Mouse (Mus musculus) cerebellum, adult 8-10 months (tissue): Measurements from ENCODE around the gene Glra1.
"Not testable (repeated sequence)": the region's sequence is repeated elsewhere in the genome, so short reads cannot be mapped to it uniquely, and the experiment has no call there.

Source experiments
- DNase-seq: peaks from one replicate; pipeline ENCODE4 v3.0.0; 2022

Gene Glra1

DNA sequence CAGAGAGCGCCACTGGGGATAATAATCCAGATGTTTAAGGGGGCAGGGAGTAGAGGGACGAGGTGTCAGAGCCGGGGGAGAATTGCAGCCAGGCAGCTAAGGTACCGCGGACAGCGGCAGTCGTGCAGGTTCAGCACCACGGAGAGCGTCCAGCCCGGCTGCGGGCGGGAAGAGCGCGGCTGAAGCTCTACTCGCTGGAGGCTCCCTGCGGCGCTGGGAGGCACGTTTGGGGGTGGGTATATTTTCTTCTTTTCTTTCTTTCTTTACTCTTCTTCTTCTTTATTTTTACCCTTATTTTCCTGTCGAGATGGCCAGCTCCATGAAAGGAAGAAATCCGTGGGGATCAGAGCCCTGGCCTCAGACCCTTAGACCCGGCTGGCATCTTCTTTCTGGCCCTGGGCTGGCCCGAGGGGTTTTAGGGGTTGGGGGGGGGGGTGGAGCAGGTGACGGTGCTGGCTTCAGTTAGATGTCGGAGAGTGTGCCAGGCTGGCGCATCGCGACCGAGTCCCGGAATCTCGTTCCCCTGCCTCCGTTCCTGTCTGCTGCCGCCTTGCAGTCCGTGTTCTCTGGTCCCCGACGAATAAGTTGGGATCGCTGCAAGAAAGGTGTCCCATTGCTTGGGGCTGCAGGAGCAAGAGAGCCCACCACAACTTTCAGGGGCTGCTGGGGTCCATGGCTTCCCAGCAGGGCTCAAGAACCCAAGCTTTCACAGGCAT lies at the start of gene Glra1:
TSS of gene Glra1 (minus strand) at position 391 of the 716 bp plus-strand sequence.
- peak; percentile 12 for DNase-seq

DNA sequence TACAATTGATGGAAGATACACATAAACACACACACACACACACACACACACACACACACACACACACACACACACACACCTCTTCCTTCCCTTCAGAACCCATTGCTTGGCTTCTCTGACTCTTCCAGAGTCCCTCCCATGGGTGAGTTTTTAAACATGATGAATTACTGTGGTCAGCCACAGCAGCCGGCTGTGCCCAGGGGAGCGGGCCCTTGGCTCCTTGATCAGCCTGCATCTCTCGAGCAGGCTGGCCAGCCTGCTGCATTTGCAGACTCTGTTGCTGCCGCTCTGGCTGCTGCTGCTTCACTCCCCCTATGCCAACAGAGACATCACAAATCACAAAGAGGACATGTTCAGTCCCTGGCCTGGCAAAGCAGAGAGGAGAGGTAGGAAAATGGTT lies 29.0 kb upstream of the Glra1 start:
- no peak for DNase-seq

DNA sequence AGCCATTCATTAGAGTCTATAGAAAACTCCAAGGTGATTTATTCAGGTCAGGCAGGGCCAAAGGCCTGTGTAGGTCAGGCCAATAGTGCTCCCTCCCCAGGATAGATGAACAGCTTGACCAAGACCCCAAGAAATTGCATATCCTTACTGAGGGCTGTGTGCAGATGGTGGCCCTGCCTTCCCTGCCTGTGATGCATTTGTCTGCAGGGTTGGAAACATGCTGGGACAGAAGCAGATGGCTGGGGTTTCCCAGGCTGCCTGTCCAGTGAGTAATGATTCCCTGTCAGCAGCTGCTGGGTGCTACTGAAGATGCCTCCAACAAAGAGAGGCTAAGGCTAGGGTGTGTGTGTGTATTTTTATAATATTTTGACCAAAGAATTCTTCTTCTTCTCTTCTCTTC lies 25.9 kb upstream of the Glra1 start:
- no peak for DNase-seq

DNA sequence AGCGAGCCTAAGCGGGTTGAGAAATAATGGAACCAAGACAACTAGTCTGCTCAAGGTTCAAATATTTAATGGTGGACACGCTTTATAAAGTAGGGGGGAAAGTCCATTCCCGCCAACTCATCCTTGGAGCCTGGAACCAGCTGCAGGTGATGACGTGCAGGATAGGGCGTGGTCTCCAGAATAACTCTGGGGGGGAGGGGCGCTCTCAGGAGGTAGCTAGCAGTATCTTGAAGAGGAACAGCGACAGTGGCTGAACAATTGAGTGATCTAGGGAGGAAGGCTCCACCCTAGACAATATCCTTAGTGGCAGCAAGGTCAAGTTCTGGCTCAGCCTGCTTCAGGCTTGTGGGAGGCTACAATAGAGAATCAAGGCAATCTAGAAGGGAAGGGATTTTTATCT lies 6.6 kb upstream of the Glra1 start:
- not testable (repeated sequence) for DNase-seq

DNA sequence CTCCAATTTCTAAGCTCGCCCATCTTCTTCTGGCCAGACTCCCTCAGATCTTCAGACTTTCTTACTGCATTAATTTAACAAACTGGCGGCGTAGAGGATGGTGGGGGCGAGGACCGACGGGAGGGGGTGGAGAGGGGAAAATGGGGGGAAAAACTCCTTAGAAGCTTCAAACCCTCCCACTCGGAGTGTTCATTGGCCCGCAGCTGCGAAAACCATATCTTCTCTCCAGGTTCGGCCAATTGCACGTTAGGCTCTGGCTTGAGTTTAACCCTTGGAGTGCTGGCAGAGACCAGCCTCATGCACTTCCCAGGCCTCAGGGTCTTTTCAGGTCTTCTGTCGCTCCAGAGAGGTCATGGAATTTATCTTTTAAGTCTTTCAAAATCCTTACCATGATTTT lies 524 bp upstream of the Glra1 start:
- no peak for DNase-seq

DNA sequence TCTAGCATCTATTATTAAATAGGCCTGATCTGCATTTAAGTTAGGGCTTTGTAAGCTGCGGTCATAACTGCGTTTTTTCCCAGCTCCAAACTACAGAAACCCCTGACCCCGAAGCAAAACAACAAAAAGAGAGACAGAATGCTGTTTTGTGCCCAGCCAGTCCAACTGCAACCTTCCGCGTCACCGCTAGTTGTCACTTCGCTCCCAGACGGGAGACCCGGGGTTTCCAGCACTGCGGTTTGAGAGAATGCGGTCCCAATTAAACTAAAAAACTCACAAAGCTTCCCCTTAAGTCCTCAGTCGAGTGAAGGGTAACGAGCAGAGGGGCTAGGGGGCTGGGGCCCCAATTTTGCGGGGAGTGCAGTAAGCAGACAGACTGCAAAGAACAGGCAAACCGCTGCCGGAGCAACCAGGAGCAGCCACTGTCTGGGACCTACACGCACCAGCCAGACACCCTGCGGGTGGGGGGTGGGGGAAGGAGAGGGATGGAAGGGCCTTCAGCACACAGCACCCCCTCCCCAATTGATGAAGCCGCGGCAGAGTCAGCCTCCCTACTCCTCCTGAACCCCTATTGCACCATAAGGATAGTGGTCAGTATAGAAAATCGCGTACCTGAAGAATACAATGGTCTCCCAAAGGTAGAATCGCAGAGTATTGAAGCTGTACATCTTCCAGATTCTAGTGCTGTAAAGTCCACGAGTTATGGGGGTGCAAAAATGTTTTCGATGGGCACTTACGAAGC lies 761 bp downstream of the Glra1 start:
- DNase-seq, result peak; percentile 24

DNA sequence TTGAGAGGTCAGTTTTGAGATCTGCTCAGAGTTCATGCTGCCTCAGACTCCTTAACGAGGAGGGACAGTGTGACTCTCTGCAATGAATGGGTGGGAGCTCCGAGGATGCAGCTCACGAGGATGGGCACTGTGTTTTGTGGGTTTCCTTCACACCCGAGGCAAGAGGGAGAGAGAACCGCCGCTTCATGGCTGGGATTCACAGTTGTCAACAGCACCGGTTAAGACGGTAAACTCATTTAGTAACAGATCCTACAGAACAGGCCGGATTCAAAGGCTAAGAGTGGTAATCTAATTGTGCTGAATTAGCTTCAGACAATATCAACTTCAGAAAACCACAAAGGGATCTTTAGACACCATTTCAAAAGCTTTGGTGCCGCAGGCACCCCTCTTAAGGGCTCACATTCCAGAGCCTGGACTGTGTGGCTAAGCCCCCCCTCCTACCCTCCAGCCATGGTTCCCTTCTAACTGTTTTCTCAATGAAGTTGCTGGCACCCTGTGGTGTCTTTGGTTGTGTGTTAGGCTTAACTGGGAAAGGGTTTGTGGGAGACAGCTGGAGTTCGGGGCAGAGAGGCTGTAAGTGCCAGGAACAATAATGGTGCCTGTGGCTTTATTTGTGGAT lies 6.4 kb downstream of the Glra1 start:
- DNase-seq, result no peak

DNA sequence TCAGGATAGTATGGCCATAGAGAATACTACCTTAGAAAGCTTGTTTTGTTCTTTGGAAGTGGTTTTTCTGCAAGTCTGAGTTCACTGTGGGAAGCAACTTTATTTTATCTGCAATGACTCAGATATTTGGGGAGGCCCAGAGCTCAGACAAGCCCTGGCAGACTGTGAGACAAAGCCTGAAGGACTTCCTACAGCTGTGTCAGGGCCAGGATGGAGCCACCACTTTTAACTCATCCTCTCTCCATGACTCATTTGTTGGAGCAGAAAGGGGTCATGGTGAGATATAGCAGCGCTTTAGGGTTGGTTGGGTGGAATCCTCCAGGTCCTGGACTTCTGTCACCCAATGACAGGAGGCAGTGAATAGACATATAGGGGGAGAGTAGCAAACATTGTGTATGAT lies 12.3 kb downstream of the Glra1 start:
- no peak for DNase-seq

DNA sequence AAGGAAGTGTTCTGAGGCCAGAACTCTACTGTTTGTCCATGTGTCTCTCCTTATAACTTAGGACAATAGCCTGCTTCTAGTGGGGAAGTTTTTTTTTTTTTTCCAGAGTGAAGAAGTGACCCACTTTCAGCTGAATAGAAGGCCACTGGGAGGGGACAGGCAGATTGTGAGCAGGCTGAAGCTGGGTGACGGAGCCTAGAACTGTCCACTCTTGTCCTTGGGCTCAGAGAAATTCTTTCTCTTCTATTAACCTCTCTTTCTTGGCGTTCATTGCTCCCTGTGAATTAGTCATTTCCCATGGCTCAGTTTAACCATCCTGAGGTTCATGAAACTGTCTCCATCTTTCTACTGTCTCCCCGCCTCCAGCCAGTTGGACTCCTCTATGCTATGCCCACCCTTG lies 13.6 kb downstream of the Glra1 start:
- no peak for DNase-seq

DNA sequence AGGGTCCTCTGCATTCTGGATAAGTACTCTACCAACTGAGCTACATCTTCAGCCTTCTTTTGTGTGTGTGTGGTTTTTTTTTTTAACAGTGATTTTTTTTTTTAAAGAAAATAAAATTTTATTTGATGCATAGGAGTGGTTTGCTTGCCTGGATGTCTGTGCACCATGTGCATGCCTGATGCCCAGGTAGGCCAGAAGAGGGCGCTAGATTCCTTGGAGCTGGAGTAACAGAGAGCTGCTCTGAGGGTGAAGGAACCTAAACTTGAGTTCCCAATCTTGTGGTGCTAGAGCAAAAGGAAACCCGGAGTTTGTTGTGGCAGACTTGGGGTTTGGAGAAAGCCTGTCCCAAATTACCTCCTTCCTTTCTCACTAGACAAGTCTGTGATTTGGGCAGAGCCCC lies 16.8 kb downstream of the Glra1 start:
- DNase-seq, result no peak

DNA sequence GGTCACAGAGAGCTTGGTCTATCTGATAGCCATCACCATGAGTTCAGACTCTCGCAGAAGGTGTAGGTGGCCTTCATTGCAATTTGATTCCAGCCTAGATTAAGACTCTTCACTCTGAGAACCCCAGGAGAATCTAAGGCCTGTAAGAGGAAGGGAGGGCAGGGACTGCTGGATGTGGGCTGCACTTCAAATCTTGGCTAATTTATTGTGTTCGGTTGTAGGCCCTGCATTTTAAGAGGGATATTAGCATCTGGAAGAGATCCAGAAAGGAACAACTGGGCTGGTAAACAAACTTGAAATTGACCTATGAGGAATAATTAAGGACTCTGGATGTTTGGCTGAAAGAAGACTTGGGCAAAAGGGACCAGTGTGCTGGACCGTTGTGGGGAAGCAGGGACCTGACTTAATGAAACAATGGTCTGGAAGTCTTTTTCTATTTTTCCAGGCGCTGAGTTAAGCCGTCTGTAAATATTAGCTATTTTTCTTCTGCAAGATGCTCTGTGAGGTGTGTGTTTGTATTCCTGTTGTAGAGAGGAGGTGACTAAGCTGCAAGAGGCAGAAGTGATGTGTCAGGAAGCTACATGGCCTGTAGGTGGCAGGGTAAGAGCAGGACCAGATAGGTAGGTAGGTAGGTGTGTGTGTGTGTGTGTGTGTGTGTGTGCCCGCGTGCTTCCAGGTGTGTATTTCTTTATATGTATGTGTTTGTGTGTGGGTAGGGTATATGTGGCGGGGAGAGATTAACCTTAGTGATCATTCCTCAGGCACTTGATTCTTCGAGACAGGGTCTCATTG lies 18.4 kb downstream of the Glra1 start:
- DNase-seq, result no peak

DNA sequence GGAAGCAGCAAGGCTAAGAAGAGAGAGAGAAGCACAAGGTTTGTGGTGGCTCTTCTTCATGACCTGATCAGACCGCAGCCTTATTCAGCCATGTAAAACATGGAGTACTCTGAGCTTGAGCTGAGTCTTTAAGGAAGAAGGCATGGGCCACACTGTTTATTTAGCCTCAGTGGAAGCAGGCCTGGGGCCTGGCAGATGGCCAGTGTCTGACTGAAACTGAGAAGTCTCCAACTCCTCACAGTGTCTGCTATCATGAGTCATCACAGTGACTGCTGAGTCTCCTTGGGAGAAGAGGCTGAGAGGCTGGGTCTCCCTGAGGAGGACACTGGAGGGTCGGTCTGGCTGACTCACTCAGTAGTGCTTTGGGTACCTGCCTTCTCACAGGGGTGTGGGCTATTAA lies 33.6 kb downstream of the Glra1 start:
- DNase-seq, result no peak

DNA sequence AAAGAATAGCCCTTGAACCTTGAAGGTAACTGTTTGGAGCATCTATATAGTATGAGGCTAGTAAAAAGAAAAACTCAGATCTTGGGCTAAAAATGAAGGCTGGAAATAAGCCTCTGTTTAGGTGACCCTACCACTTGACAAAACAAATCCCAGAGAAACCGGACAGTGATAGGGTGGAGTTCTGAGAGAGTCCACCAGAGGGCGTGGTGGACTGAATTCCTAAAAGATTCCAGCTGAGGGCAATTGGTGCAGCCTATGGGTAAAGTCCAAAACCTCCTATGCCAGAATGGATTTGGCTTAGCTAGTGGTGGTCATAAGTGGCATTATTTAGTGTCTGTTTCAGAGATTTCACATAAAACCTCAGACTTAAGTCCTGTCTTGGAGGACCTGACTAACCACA lies 36.9 kb downstream of the Glra1 start:
- peak; percentile 17 for DNase-seq

DNA sequence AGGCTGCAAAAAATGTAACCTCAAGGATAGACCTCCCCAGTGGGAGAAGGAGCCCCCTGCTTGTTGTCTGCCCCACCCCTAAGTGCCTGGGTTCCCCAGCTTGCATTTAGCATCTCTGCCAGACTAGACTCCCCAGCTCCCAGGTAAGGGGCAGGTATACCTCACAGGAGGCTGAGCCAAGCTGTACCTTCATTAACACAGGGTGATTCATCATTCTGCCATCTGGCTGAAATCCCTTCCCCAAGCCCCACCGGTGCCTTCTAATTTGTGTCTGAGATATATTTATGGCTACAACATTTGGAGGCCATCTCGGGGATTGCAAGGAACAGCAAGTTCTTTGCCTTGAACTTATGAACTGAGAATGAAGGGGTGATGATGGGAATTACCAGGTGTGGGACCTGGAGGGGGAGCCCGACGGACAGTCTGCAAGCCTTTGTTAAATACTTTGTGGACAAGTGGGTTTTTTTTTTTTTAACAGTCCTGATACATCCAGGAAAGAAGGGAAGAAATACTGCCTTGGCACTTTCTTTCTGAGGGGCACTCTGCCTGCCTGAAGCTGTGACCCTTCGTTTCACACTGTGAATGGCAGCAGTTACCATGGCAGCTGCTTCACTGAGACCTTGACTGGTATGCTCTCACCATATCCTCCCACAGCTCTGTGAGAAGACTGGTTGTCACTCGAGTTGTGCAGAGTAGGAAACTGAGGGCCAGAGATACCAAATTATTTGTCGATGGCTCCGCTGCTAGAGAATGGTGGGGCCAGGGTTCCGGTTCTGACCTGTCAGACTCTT lies 41.5 kb downstream of the Glra1 start:
- no peak for DNase-seq

DNA sequence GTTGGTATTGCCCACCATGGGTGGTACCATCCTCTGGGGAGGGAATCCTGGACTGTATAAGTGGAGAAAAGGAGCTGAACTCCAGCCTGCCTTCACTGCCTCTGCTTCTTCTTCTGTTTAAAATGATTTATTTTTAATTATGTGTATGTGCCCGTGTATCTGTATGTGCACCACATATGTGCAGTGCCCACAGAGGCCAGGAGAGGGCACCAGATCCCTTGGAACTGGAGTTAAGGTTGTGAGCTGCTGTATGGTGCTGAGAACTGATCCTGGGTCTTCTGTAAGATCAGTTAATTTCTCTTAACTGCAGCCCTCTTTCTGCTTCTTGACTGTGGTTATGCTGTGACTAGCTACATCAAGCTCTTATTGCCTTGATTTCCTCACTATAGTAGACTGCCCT lies 62.3 kb downstream of the Glra1 start:
- no peak for DNase-seq

DNA sequence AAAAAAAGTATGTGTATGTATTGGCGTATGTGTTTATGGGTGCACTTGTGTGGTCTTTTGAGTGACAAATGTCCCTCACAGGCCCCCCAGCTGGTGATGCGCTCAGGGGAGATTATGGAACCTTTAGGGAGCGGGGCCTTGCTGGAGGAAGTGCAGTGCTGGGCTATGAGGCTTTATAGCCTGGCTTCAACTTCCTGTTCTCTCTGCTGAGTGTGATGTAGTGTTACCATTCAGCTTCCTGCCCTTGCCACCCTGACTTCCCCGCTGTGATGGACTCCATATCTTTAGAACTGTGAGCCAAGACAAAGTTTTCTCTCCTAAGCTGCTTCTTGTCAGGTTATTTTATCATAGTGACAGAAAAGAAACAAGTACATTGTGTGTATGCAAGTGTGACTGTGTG lies 65.3 kb downstream of the Glra1 start:
- no peak for DNase-seq

DNA sequence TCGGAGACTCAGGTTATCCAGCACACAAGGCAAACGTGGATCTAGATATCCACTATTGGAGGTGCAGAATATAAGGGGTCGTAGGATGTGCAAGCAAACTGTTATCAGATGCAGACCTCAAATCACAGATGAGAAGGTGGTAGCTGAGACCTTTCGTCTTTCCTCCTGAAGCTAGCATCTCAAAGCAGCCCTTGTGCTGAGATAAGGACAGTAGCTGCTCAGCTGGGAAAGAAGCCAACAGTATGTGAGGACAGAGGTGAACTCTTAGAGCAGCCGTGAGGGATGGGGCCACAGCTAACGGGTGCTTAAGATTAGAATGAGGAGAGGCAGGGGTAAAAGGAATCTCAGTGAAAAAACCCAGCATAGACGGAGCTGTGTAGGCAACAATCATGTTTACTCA lies 65.9 kb downstream of the Glra1 start:
- DNase-seq, result no peak

DNA sequence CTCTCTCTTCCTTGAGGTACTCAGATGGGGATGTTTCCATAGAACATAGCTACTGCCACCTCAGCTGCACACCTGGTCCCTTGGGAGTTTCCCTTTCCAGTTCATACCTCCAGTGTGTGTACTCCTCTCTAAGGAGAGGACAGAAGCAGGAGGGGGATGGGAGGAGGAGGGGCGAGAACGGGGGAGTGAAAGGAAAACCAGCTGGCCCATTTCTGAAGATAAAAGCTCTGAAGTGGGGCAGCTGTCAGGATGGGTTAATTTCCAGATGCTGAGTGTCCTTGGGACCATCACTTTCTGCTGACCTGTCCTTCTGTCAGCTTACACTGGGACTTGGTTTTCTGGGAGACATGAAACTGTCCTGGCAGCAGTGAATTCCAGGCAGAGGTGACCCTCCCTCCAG lies 73.2 kb downstream of the Glra1 start:
- DNase-seq, result no peak

DNA sequence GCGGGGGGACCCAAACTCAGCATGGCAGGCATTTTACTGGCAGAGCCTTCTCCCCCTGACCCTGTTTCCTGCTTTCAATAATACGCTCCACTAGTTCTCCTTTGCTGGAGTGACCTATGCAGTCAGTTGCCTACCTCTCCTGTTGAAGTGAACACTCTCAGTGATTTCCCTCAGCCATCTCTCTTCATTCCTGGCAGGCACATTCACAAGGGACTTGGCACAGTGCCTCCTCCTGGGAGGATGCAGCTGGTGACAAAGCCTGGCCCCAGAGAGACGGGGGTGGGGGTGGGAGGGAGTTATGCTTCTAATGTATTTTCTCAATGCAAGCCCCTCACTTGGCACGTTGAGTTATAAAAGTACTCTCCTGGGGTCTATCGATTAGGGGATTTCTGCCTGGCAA lies 74.6 kb downstream of the Glra1 start:
- DNase-seq, result peak; percentile 80

DNA sequence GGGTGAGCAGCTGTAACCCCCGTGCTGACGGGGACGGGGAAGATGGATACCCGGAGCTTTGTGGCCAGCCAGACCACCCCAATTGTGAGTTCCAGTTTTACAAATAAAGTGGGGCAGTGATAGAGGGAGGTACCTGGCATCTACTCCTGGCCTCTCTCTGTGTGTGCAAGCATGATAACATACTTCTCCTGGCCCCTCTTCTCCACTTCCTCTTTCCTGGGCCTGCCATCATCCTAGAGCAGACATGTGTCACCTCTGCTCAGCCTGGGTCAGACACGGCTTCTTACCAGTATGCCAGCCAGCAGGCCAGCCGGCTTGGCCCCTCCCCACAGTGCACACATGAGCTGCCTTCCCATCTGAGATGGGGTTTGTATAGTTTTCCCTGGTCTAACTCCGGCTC lies 77.3 kb downstream of the Glra1 start:
- no peak for DNase-seq

DNA sequence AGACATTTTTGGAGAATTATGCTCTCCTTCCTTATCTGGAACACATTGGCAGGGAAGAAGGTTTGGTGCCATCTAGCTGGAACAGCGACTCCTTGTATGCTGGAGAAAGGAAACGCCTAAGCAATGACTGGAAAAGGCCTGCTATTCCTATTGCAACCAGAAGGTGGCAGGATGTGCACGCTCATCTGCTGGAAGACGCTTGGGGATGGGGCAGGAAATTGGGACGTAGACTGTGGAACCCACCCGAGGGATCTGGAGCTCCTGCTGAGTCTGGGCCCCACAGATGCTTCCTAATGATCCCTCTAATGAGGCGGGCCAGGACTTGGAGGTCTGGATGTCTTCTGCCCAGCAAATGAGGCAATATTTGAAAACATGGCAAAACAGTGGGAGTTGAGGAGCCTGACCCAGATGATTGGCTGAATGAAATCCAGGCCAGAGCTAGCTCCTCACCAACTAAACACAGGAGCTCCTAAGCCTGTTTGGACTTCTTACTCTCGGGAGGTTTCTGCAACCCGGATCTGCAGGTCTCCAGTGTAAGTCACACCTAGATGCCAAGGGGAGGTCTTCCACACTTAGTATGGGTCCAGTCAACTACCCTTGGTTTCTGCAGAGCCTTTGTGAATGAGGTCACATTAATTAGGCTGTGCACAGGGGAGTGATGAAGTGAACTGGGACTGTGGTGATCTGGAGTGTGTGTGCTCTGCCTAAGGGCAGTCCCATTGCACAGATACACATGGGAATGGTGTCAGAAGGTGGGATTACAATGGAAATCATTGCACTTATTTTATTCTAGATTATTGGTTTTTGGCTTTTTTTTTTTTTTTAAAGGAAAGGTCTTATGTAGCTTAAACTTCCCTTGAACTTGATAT lies 89.0 kb downstream of the Glra1 start:
- DNase-seq, result peak; percentile 76

DNA sequence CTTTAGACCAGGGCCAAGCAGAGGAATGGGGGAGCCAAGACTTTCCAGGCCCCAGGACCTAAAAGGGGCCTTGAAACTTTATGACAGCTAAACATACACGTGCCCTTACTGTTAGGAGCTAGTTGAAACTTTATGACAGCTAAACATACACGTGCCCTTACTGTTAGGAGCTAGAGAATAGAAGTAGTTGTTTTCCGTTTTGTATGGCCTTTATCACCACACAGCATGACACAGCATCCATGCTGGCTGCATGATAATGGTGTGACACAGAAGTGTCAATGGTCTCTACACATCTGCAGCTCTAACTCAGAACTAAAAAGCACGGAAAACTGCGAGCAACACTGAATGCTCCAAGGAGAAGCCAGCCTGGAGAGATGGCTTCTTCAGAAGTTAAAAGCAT lies 90.3 kb downstream of the Glra1 start:
- no peak for DNase-seq
